Mouse (Mus musculus) kidney, embryonic 14.5 days (tissue): ENCODE results near the gene Flywch1. TPM values are rescaled to one million over a fixed set of nuclear protein-coding genes. Genes with fewer than 3 reads are reported as not detected.

Experiments
- ATAC-seq: fragments of 200-750 bp; cut with Nextera tagmentation; 2 replicates; pipeline ENCODE4 v1.8.0; 2017; ENCODE audit warnings: moderate number of reproducible peaks, mild to moderate bottlenecking, moderate TSS enrichment, moderate library complexity; ENCODE audit not compliant: low FRiP score, low TSS enrichment
- H3K27ac ChIP-seq: fragments of 300-500 bp; sonication (generic); 2 replicates; pipeline ENCODE4 v1.5.1; 2014; ENCODE audit warnings: low read depth, mild to moderate bottlenecking, low read length, moderate library complexity, mixed read lengths
- H3K27me3 ChIP-seq: fragments of 300-500 bp; sonication (generic); 2 replicates; pipeline ENCODE4 v1.6.1; 2014; ENCODE audit warnings: mild to moderate bottlenecking, low read length; ENCODE audit not compliant: control insufficient read depth, insufficient read depth
- H3K36me3 ChIP-seq: fragments of 300-500 bp; sonication (generic); 2 replicates; pipeline ENCODE4 v1.6.1; 2014; ENCODE audit warnings: low read length, mixed read lengths; ENCODE audit not compliant: control insufficient read depth, insufficient read depth
- H3K4me1 ChIP-seq: fragments of 300-500 bp; sonication (generic); 2 replicates; pipeline ENCODE4 v1.6.1; 2014; ENCODE audit warnings: low read length, mixed read lengths; ENCODE audit not compliant: control insufficient read depth, insufficient read depth
- H3K4me2 ChIP-seq: fragments of 300-500 bp; sonication (generic); replicated peaks from 2 replicates; pipeline ENCODE4 v1.6.1; 2014; ENCODE audit warnings: low read depth, mild to moderate bottlenecking, low read length
- H3K4me3 ChIP-seq: fragments of 300-500 bp; sonication (generic); 2 replicates; pipeline ENCODE4 v1.5.1; 2014; ENCODE audit warnings: mild to moderate bottlenecking, low read length
- H3K9ac ChIP-seq: fragments of 300-500 bp; sonication (generic); 2 replicates; pipeline ENCODE4 v1.6.1; 2014; ENCODE audit warnings: low read depth, mild to moderate bottlenecking, low read length, moderate library complexity
- H3K9me3 ChIP-seq: fragments of 300-500 bp; sonication (generic); 2 replicates; pipeline ENCODE4 v1.6.1; 2016; ENCODE audit warnings: low read length; ENCODE audit not compliant: control insufficient read depth
- WGBS: fragments of 180-500 bp; shearing (Covaris S2); extraction: QIAGEN DNeasy Blood & Tissue Kit; methylation state at CpG from one replicate; pipeline ENCODE4 v1.1.7; 2014; 5-methylcytosine and 5-hydroxymethylcytosine counted together
- polyA plus RNA-seq: library from polyadenylated mRNA; unstranded; fragments of >200 nt; fragmentation: Nextera tagmentation; extraction: Ambion mirVana; gene quantifications from 2 replicates; pipeline ENCODE4 v1.2.1, GENCODE M21; 2014

The Flywch1 gene
- polyA plus RNA-seq, 1 experiment from 2014 or later = 91.7 TPM

GRCm38 (mm10) chr17:23719455-23719854, 51.9 kb downstream of the Flywch1 start:
- H3K9ac ChIP-seq = no peak overlapping the region
- 50% methylated on average over 1 of the region's 1 CpGs for WGBS
- no peak overlapping the region for H3K4me3 ChIP-seq
- ATAC-seq = no peak
- H3K27ac ChIP-seq = no peak overlapping the region
- H3K9me3 ChIP-seq = no peaks in the 10 kb centered on the region
- no peaks in the 10 kb centered on the region for H3K27me3 ChIP-seq
- no peak overlapping the region for H3K4me2 ChIP-seq
- H3K36me3 ChIP-seq = no peaks in the 10 kb centered on the region
- no peaks in the 10 kb centered on the region for H3K4me1 ChIP-seq

- H3K36me3 ChIP-seq = no peaks in the 10 kb centered on the region
- no peaks in the 10 kb centered on the region for H3K27me3 ChIP-seq
- H3K27ac ChIP-seq = no peak overlapping the region
- no peak overlapping the region for H3K4me2 ChIP-seq
- 68% methylated on average over 2 of the region's 2 CpGs for WGBS
- H3K9me3 ChIP-seq = no peaks in the 10 kb centered on the region
- no peaks in the 10 kb centered on the region for H3K4me1 ChIP-seq
- H3K4me3 ChIP-seq = no peak overlapping the region
- no peak for ATAC-seq
- no peak overlapping the region for H3K9ac ChIP-seq
Observed at GRCm38 (mm10) chr17:23717003-23717402, 54.4 kb downstream of the Flywch1 start.

GRCm38 (mm10) chr17:23706212-23706611, 65.2 kb downstream of the Flywch1 start:
- Histone ChIP-seq H3K4me2 (no peak overlapping the region), H3K36me3 (no peaks in the 10 kb centered on the region), H3K27ac (no peak overlapping the region), H3K27me3 (0 out of 2 replicates have a peak, but pooled peaks cover 3% of the 10 kb centered on the region), H3K9ac (no peak overlapping the region), H3K9me3 (no peaks in the 10 kb centered on the region), H3K4me1 (0 out of 2 replicates have a peak, but pooled peaks cover 6% of the 10 kb centered on the region), H3K4me3 (no peak overlapping the region; the same call in 1 of the 2 replicates)
- WGBS = 0% methylated on average over 3 of the region's 3 CpGs
- peak; percentile 68 for ATAC-seq

GRCm38 (mm10) chr17:23705525-23706104, 65.8 kb downstream of the Flywch1 start:
- H3K4me2 ChIP-seq = no peak overlapping the region
- 82% methylated on average over 7 of the region's 7 CpGs for WGBS

GRCm38 (mm10) chr17:23704741-23705140, 66.7 kb downstream of the Flywch1 start:
- Histone ChIP-seq H3K27me3 (peaks cover 6% of the 10 kb centered on the region; the same call in 1 of the 2 replicates), H3K9me3 (no peaks in the 10 kb centered on the region), H3K27ac (no peak overlapping the region), H3K4me2 (no peak overlapping the region), H3K4me1 (0 out of 2 replicates have a peak, but pooled peaks cover 6% of the 10 kb centered on the region), H3K9ac (no peak overlapping the region), H3K4me3 (no peak overlapping the region), H3K36me3 (no peaks in the 10 kb centered on the region)
- no peak for ATAC-seq
- 48% methylated on average over 7 of the region's 7 CpGs for WGBS

More at GRCm38 (mm10) chr17:23705525-23706104, 65.8 kb downstream of the Flywch1 start:
- Histone ChIP-seq H3K36me3 (no peaks in the 10 kb centered on the region), H3K27ac (no peak overlapping the region), H3K9me3 (no peaks in the 10 kb centered on the region), H3K4me3 (no peak overlapping the region), H3K27me3 (0 out of 2 replicates have a peak, but pooled peaks cover 3% of the 10 kb centered on the region), H3K4me1 (0 out of 2 replicates have a peak, but pooled peaks cover 6% of the 10 kb centered on the region), H3K9ac (no peak overlapping the region)
- no peak for ATAC-seq

GRCm38 (mm10) chr17:23703301-23703700, 68.1 kb downstream of the Flywch1 start:
- Histone ChIP-seq H3K4me2 (no peak overlapping the region), H3K4me3 (no peak overlapping the region), H3K27me3 (peaks cover 19% of the 10 kb centered on the region), H3K9ac (no peak overlapping the region), H3K4me1 (0 out of 2 replicates have a peak, but pooled peaks cover 8% of the 10 kb centered on the region), H3K36me3 (no peaks in the 10 kb centered on the region), H3K27ac (no peak overlapping the region), H3K9me3 (no peaks in the 10 kb centered on the region)
- no peak for ATAC-seq
- 86% methylated on average over 9 of the region's 9 CpGs for WGBS

Other genes with a start within 250 kb of the Flywch1 start
- 19.5 and 24.9 TPM in 2 replicates for gene Zfp213, start 207.4 kb downstream of the Flywch1 start, polyA plus RNA-seq
- gene Zfp13, start 172.1 kb downstream of the Flywch1 start, polyA plus RNA-seq = 15.3 and 19.1 TPM in 2 replicates
- gene Zscan10, start 170.7 kb downstream of the Flywch1 start, polyA plus RNA-seq = 0.29 and 0.45 TPM in 2 replicates
- gene Mmp25, start 126.3 kb downstream of the Flywch1 start, polyA plus RNA-seq = 0.46 and 1.3 TPM in 2 replicates
- 0.76 and 1.2 TPM in 2 replicates for gene Bicdl2, start 111.1 kb downstream of the Flywch1 start, polyA plus RNA-seq
- gene Hcfc1r1, start 98.0 kb downstream of the Flywch1 start, polyA plus RNA-seq = 61.9 and 83.8 TPM in 2 replicates
- gene Thoc6, start 97.7 kb downstream of the Flywch1 start, polyA plus RNA-seq = 53.0 and 62.9 TPM in 2 replicates
- 14.5 and 16.4 TPM in 2 replicates for gene Tnfrsf12a, start 94.1 kb downstream of the Flywch1 start, polyA plus RNA-seq
- gene Cldn6, start 92.4 kb downstream of the Flywch1 start, polyA plus RNA-seq = 153 and 181 TPM in 2 replicates
- gene Cldn9, start 87.6 kb downstream of the Flywch1 start, polyA plus RNA-seq = 63.7 and 65.5 TPM in 2 replicates
- 0.15 and 0.16 TPM in 2 replicates for gene 1520401A03Rik, start 48.8 kb downstream of the Flywch1 start, polyA plus RNA-seq
- gene Pkmyt1, start 45.3 kb downstream of the Flywch1 start, polyA plus RNA-seq = 41.6 and 56.4 TPM in 2 replicates
- 14.7 and 17.6 TPM in 2 replicates for gene Paqr4, start 30.7 kb downstream of the Flywch1 start, polyA plus RNA-seq
- gene Kremen2, start 25.8 kb downstream of the Flywch1 start, polyA plus RNA-seq = 2.1 and 2.9 TPM in 2 replicates
- 40.7 and 43.7 TPM in 2 replicates for gene Flywch2, start 14.5 kb upstream of the Flywch1 start, polyA plus RNA-seq
- gene Srrm2, start 18.9 kb upstream of the Flywch1 start, polyA plus RNA-seq = 560 and 567 TPM in 2 replicates
- 982 and 1,429 TPM in 2 replicates for gene Elob, start 57.5 kb upstream of the Flywch1 start, polyA plus RNA-seq
- 0.26 and 0.41 TPM in 2 replicates for gene Prss33, start 64.5 kb upstream of the Flywch1 start, polyA plus RNA-seq
- 0.14 TPM in 1 of 2 replicates, not detected in the other for gene Prss32, start 72.3 kb upstream of the Flywch1 start, polyA plus RNA-seq
- 3.1 and 3.9 TPM in 2 replicates for gene Prss41, start 72.6 kb upstream of the Flywch1 start, polyA plus RNA-seq
- gene Prss21, start 96.5 kb upstream of the Flywch1 start, polyA plus RNA-seq = not detected in 2 replicates
- not detected in 2 replicates for gene Dcpp1, start 109.3 kb upstream of the Flywch1 start, polyA plus RNA-seq
- gene Dcpp2, start 109.3 kb upstream of the Flywch1 start, polyA plus RNA-seq = not detected in 2 replicates
- gene Dcpp3, start 145.9 kb upstream of the Flywch1 start, polyA plus RNA-seq = not detected in 2 replicates
- gene Sbp, start 170.1 kb upstream of the Flywch1 start, polyA plus RNA-seq = not detected in 2 replicates
- not detected in 2 replicates for gene Sbpl, start 183.7 kb upstream of the Flywch1 start, polyA plus RNA-seq
- gene Prss30, start 209.0 kb upstream of the Flywch1 start, polyA plus RNA-seq = 0.26 and 0.30 TPM in 2 replicates
- 0.59 and 0.91 TPM in 2 replicates for gene Prss22, start 226.5 kb upstream of the Flywch1 start, polyA plus RNA-seq